Mouse (Mus musculus) CD4-positive helper T cell, adult 2 months (primary cell): Measurements from ENCODE around the gene Ermap.
A peak's percentile ranks its signal among the peaks of the same experiment; 100 is the strongest.

Experiments
- DNase-seq: peaks from one replicate; pipeline ENCODE4 v3.0.0-alpha.2; 2012; ENCODE audit warnings: low read depth, missing footprints, low spot score

Ermap gene

GRCm38 (mm10) chr4:119189864-119190263 lies at the start of gene Ermap:
Gene Ermap, minus strand, starts transcription at chr4:119190011.
- DNase-seq: no peak

- DNase-seq: peak; percentile 78
Observed at GRCm38 (mm10) chr4:119239181-119239682, 49.4 kb upstream of the Ermap start.

- DNase-seq: no peak
Observed at GRCm38 (mm10) chr4:119238661-119239060, 48.9 kb upstream of the Ermap start.

- no peak for DNase-seq
Observed at GRCm38 (mm10) chr4:119234348-119234747, 44.5 kb upstream of the Ermap start.

- DNase-seq: no peak
Observed at GRCm38 (mm10) chr4:119233256-119233901, 43.6 kb upstream of the Ermap start.

GRCm38 (mm10) chr4:119232410-119233255 lies 42.8 kb upstream of the Ermap start, which contains the start of the genes AU022252 and P3h1:
Gene AU022252, minus strand, starts transcription at chr4:119232712.
Gene P3h1, plus strand, starts transcription at chr4:119232915.
- DNase-seq: peak; percentile 99

- no peak for DNase-seq
Observed at GRCm38 (mm10) chr4:119226751-119227150, 36.9 kb upstream of the Ermap start.

GRCm38 (mm10) chr4:119225719-119226118 lies 35.9 kb upstream of the Ermap start:
- no peak for DNase-seq

GRCm38 (mm10) chr4:119224534-119224933 lies 34.7 kb upstream of the Ermap start:
- DNase-seq: no peak

GRCm38 (mm10) chr4:119223696-119224095 lies 33.9 kb upstream of the Ermap start:
- peak; percentile 38 for DNase-seq

GRCm38 (mm10) chr4:119218169-119218568 lies 28.4 kb upstream of the Ermap start, which contains the start of gene Tmem269:
Gene Tmem269, minus strand, starts transcription at chr4:119218217.
- DNase-seq: no peak

- no peak for DNase-seq
Observed at GRCm38 (mm10) chr4:119216667-119217066, 26.9 kb upstream of the Ermap start.

GRCm38 (mm10) chr4:119204672-119205071 lies 14.9 kb upstream of the Ermap start:
- DNase-seq: peak; percentile 54

- DNase-seq: no peak
Observed at GRCm38 (mm10) chr4:119198105-119198504, 8.3 kb upstream of the Ermap start.

GRCm38 (mm10) chr4:119195582-119196320 lies 5.9 kb upstream of the Ermap start:
- DNase-seq: no peak

- DNase-seq: peak; percentile 91
Observed at GRCm38 (mm10) chr4:119194909-119195581, 5.2 kb upstream of the Ermap start, which contains the start of gene Svbp. Gene Svbp, plus strand, starts transcription at chr4:119195306.

- DNase-seq: no peak
Observed at GRCm38 (mm10) chr4:119192757-119193156, 2.9 kb upstream of the Ermap start.

- no peak for DNase-seq
Observed at GRCm38 (mm10) chr4:119191273-119191672, 1.5 kb upstream of the Ermap start.

- no peak for DNase-seq
Observed at GRCm38 (mm10) chr4:119190618-119191017, 807 bp upstream of the Ermap start.

- no peak for DNase-seq
Observed at GRCm38 (mm10) chr4:119189392-119189791, 419 bp downstream of the Ermap start.
